Mouse (Mus musculus) myocyte (in vitro differentiated cells): ENCODE data around the gene Cybrd1.

Experiments used
- E2F4 ChIP-seq: IDR thresholded peaks from one replicate; pipeline ENCODE4 v1.6.1; 2011; ENCODE audit warnings: mild to moderate bottlenecking, control low read depth, moderate library complexity; ENCODE audit not compliant: insufficient read depth
- MAX ChIP-seq: IDR thresholded peaks from one replicate; pipeline ENCODE4 v1.6.1; 2011; ENCODE audit warnings: low read depth, mild to moderate bottlenecking, control low read depth
- MYOD1 ChIP-seq, 3 experiments: IDR thresholded peaks; one replicate each; pipeline ENCODE4 v1.6.1; 2011; ENCODE audit warnings: control low read depth in 2 of 3, low read depth in 2 of 3, mild to moderate bottlenecking in 2 of 3, moderate library complexity in 1 of 3; ENCODE audit not compliant: insufficient read length in 2 of 3, control insufficient read depth in 1 of 3
- MYOG ChIP-seq, 3 experiments: IDR thresholded peaks; one replicate each; pipeline ENCODE4 v1.6.1; 2011; ENCODE audit warnings: control low read depth in 2 of 3, low read depth in 2 of 3, mild to moderate bottlenecking in 2 of 3; ENCODE audit not compliant: insufficient read length in 2 of 3, control insufficient read depth in 1 of 3, insufficient read depth in 1 of 3
- POLR2A ChIP-seq: IDR thresholded peaks from one replicate; pipeline ENCODE4 v1.6.1; 2011; ENCODE audit warnings: low read depth, mild to moderate bottlenecking, control low read depth, moderate library complexity; ENCODE audit not compliant: insufficient read length

- no peak for TF ChIP-seq POLR2A
- TF ChIP-seq E2F4, result no peak
- TF ChIP-seq MYOG (IDR thresholded peaks at IDR 0.05; ENCODE audit: control insufficient read depth in 1 of 3, insufficient read depth in 1 of 3, insufficient read length in 2 of 3, low read depth in 2 of 3), result no peak
- TF ChIP-seq MAX, result no peak
- no peak for TF ChIP-seq MYOD1 (IDR thresholded peaks at IDR 0.05; ENCODE audit: control insufficient read depth in 1 of 3, insufficient read length in 2 of 3, low read depth in 2 of 3)
Observed at GRCm38 (mm10) chr2:71188861-71189260, 71.1 kb downstream of the Cybrd1 start.
